ENCODE assay signal across 8 mouse cellular contexts in the genomic region with DNA sequence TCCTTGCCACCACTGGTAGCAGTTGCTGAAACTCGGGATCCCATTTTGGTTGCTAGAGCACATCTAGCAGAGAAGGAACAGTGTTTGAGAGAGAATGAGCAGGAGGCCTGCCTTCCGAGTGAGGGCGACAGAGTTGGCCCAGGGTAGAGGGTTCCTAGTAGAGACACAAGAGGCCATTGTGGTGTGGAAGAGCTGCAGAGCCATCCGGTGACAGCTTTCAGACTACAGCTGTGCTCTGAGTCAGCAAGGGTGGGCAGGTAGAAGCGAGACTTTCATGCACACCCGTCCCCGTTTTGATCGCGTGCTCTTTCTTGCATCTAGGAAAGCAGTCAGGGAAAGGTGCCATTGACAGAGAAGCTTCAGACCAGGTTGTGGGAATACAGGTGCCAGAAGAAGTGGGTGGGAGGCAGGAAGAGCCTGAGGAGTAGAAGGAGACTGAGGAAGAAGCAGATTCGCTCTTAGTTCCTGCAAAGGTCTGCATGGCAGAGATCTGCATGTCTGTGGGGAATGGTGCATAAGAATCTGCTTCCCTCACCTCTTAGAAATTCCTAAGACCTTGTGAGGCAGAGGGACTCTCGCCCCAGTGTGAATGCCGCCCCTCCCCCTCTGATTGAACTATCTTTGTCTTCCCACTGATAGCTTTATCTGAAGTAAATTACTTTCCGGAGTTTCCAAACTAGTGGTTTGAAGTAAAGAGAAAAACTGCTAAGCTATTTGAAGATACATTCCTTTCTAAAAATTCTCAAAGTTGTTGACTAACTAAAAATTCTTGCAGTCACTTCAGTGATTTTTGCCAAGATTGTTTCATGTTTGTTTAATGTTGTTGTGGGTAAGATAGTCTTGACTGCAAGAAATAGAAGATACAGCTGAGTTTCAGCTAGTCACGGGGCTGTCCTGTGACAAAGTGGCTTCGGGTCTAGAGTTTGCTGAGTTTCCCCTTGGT. TPM values are rescaled to one million over a fixed set of nuclear protein-coding genes. Genes with fewer than 3 reads are reported as not detected.
DNase-seq lines count a peak whose midpoint lies in the region; TF ChIP-seq lines count a peak whose summit lies in the region.

No protein-coding gene starts in this region.

- intact Hi-C loops in gastrocnemius, adult 2 months (cut with DNase I): no loop called here

- 31% methylated on average over 15 of the region's 15 CpGs for WGBS in olfactory bulb, adult 2 months

- H3K27ac ChIP-seq in gastrocnemius, adult 2 months: peak overlapping the region; percentile 71
- peak overlapping the region; percentile 23 for H3K27ac ChIP-seq in olfactory bulb, adult 2 months (ENCODE audit: insufficient read depth, low read depth, low read length)

- no peak for TF ChIP-seq CTCF in gastrocnemius, adult 2 months (IDR thresholded peaks at IDR 0.05)
- TF ChIP-seq CTCF in olfactory bulb, adult 2 months (IDR thresholded peaks at IDR 0.05; ENCODE audit: insufficient read depth, low read depth, low read length): no peak

- no peak for TF ChIP-seq POLR2A in olfactory bulb, adult 2 months (IDR thresholded peaks at IDR 0.05; ENCODE audit: insufficient read depth, low read depth, low read length)

- H3K4me1 ChIP-seq in olfactory bulb, adult 2 months (ENCODE audit: control insufficient read depth, insufficient read depth, low read length): peaks cover 30% of the 10 kb centered on the region

- DNase-seq in gastrocnemius, adult 2 months: no peak
- no peak for DNase-seq in gastrocnemius, postnatal 25 days
- peak; percentile 46 for DNase-seq in right cerebral cortex, postnatal 25 days
- DNase-seq in right cerebral cortex, postnatal 14 days: no peak
- DNase-seq in induced T-regulatory cell, adult 2 months (ENCODE audit: low read depth): peak; percentile 83
- no peak for DNase-seq in urinary bladder, postnatal 14 days (ENCODE audit: low spot score)
- no peak for DNase-seq in cerebellum, postnatal 36 days

- H3K4me3 ChIP-seq in gastrocnemius, adult 2 months: peak overlapping the region; percentile 16
- H3K4me3 ChIP-seq in olfactory bulb, adult 2 months (ENCODE audit: insufficient read depth, low read depth, low read length): no peak overlapping the region

RNA-seq across cellular contexts. Expression of a gene that starts 23.0 kb away (rescaled TPM):
- 10 to 100 TPM; 23.2 to 28.3 TPM for total RNA-seq in gastrocnemius, adult 2 months (2021)
- 10 to 100 TPM; 32.6 to 36.0 TPM for total RNA-seq in gastrocnemius, postnatal 25 days (2021)
- 300 and 913 TPM in 2 replicates for polyA plus RNA-seq in olfactory bulb, adult 2 months (2012; ENCODE audit: insufficient read depth, insufficient read length, low replicate concordance, missing spikeins)

Comparison
In these comparisons a context has a peak if more than half of its experiments do, and no peak if none do; other contexts are left out.
1. DNase-seq: peak in right cerebral cortex, postnatal 25 days (single experiment) and induced T-regulatory cell, adult 2 months (single experiment); none in gastrocnemius, adult 2 months (single experiment), gastrocnemius, postnatal 25 days (single experiment), right cerebral cortex, postnatal 14 days (single experiment), urinary bladder, postnatal 14 days (single experiment) and cerebellum, postnatal 36 days (0 of 2).